Mouse (Mus musculus): ENCODE data around the gene Zfp575.
A peak's percentile ranks its signal among the peaks of the same experiment; 100 is the strongest.

GRCm38 (mm10) chr7:24608017-24608416 is 20.6 kb upstream of the Zfp575 start:
- TF ChIP-seq CHD2 (IDR thresholded peaks at IDR 0.05; ENCODE audit: low read depth, low read length) (no peak), ZC3H11A (IDR thresholded peaks at IDR 0.05; ENCODE audit: borderline replicate concordance, low read depth, low read length) (no peak), ZNF384 (IDR thresholded peaks at IDR 0.05; ENCODE audit: low read depth, low read length) (no peak), HCFC1 (IDR thresholded peaks at IDR 0.05; ENCODE audit: borderline replicate concordance, insufficient read depth, low read length) (peak; percentile 97), MAFK (IDR thresholded peaks at IDR 0.05; ENCODE audit: insufficient read depth, low read depth, low read length) (no peak)

Data from ES-E14 (cell line).